Mouse (Mus musculus): ENCODE measurements around the gene Atg4d. TPM values are rescaled to one million over a fixed set of nuclear protein-coding genes. Genes with fewer than 3 reads are reported as not detected.
"Not testable (repeated sequence)": the region's sequence is repeated elsewhere in the genome, so short reads cannot be mapped to it uniquely, and the experiment has no call there.

The Atg4d gene
- 55.3 and 57.8 TPM in 2 replicates for polyA plus RNA-seq (2015; fragmentation: Nextera tagmentation; extraction: Ambion mirVana)

DNA sequence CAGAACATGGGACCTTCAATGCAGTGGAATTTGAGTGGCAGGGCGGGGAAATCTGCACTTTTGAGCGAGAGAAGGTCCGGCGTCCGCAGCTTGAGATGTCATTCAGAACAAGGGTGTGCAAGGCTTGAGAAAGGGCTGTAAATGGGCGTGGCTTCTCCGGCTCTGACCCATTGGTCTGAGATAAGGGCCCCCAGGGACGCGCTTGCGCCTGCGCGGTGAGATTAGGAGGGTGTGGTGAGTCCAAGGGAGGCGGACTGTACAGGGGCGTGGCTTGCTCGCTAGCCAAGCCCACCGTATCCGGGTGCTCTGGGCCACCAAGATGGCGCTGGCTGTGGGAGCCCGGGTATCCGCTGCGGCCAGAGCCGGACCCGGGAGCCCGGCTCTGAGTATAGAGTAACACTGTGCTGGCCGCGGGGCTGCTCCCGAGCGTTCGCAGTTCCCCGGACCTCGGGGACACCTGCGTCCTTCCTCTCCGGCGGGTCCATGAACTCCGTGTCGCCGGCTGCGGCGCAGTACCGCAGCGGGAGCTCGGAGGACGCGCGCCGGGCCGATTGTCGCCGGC lies at the start of gene Atg4d:
Atg4d (plus strand) TSS at position 294 of the 562 bp plus-strand sequence.
- Histone ChIP-seq H3K4me2 (replicated peaks) (peak within 1 kb of the TSS; percentile 93), H3K27ac (peak within 1 kb of the TSS; percentile 80), H3K4me1 (replicated peaks) (peaks cover 25% of the 10 kb centered on the region), H3K9me3 (no peaks in the 10 kb centered on the region), H3K9ac (replicated peaks) (peak within 1 kb of the TSS; percentile 82), H3K36me3 (peaks cover 31% of the 10 kb centered on the region), H3K4me3 (replicated peaks) (peak within 1 kb of the TSS; percentile 72), H3K27me3 (peaks cover under 1% of the 10 kb centered on the region; the same call in 1 of the 2 replicates)
- WGBS: under 1% methylated on average over 49 of the region's 49 CpGs
- peak; percentile 98 for ATAC-seq

DNA sequence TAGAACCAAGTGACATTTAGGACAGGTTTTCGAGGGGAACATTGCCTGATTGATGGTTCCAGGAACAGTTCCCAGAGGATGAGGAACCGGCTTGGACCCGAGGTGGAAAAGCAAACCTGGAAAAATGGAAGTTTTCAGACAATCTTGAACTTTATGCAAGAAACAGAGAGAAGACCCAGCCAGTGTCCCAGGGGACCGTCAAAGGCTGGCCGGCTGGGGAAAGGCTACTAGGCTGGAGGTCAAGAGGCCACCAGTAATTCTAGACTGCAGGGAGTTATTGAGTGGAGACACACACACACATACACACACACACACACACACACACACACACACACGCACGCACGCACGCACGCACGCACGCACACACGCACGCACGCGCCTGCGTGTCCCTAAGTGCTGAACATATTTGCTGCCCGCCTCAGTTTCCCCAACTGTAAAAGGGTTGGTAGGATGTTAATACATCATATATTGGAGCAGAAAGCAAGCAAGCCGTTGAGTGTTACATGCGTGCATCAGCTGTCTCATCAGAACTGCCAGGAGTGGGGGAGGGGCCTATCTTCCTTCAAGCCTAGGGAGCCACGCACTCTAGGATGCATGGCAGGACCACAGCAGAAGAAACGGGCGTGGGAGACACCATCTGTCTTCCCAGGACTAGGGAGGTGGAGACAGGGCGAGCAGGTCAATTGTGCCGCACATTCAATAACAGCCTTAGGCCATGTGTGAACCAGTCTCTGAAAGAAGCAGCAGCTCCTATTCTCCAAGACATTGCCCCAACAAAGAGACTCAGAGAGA lies 48.8 kb upstream of the Atg4d start:
- ATAC-seq: no peak; the same call in 1 of the 2 replicates
- 70% methylated on average over 25 of the region's 25 CpGs for WGBS
- no peak overlapping the region for H3K27ac ChIP-seq

DNA sequence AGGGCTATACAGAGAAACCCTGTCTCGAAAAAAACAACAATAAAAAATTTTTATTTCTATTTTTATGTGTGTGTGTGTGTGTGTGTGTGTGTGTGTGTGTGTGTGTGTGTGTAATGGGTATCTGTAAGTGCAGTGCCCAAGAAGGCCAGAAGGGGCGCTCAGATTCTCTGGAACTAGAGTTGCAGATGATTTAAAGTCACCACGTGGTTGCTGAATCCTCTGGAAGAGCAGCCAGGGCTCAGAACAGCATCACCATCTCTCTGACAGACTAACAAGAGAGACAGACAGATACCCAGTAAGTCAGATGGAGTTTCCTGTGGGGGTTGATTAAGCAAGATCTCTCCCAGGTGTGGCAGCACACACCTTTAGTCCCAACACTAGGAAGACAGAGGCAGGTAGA lies 45.3 kb upstream of the Atg4d start:
- no peaks in the 10 kb centered on the region for H3K36me3 ChIP-seq
- ATAC-seq: no peak

More for the DNA sequence above, 48.8 kb upstream of the Atg4d start:
- Histone ChIP-seq H3K36me3 (peaks cover 11% of the 10 kb centered on the region), H3K4me2 (replicated peaks) (no peak overlapping the region), H3K4me3 (replicated peaks) (no peak overlapping the region), H3K9ac (replicated peaks) (no peak overlapping the region), H3K9me3 (no peaks in the 10 kb centered on the region), H3K4me1 (replicated peaks) (peaks cover 14% of the 10 kb centered on the region), H3K27me3 (no peaks in the 10 kb centered on the region)

DNA sequence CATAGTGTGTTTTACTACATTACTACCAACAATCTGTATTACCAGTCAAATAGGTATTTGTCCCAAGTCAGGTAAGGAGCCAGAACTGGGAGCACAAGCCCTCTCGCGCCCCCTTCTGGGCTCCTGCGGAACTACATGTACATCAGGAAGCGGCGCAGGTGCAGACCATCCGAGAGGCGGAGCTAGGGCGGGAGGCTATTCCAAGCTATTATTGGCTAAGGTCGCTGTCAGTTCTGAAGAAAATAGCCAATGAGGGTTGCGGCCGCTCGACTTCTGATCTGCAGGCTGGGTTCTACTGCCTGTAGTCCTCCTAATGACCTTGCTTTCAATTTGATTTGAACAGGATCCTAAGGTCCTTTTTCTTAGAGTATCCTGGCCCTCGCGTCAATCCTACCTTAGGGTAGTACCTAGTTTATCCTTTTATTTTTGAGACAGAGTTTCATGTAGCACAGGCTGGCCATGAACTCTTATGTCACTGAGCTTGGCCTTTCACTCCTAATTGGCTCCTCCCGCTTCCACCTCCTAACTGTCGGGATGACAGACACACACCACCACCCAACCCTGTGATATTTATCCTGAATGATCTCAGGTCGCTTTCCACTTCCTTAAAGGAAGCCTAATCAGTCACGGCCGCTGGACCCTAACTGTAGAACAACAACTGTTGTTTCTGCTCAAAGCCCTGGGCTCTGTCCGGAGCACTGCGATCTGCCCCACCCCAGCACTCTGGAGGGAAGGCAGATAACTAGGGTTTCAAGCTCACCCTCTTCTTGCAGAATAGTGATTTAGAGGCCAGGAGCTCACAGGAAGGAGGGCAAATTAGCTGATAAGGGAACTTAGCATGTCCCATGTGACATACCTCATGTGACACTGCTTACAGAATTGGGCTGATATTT lies 44.4 kb upstream of the Atg4d start:
- Histone ChIP-seq H3K4me2 (replicated peaks) (peak overlapping the region; percentile 50), H3K4me3 (replicated peaks) (peak overlapping the region; percentile 31), H3K27ac (no peak overlapping the region), H3K36me3 (no peaks in the 10 kb centered on the region), H3K9ac (replicated peaks) (no peak overlapping the region), H3K9me3 (no peaks in the 10 kb centered on the region), H3K27me3 (peaks cover 8% of the 10 kb centered on the region; the same call in 1 of the 2 replicates), H3K4me1 (replicated peaks) (peaks cover 20% of the 10 kb centered on the region)
- 15% methylated on average over 21 of the region's 21 CpGs for WGBS
- ATAC-seq: peak; percentile 90

More for the DNA sequence above, 45.3 kb upstream of the Atg4d start:
- no peaks in the 10 kb centered on the region for H3K9me3 ChIP-seq
- 63% methylated on average over 3 of the region's 3 CpGs for WGBS
- H3K4me3 ChIP-seq (replicated peaks): no peak overlapping the region
- no peak overlapping the region for H3K9ac ChIP-seq (replicated peaks)
- H3K4me1 ChIP-seq (replicated peaks): peaks cover 14% of the 10 kb centered on the region
- H3K27ac ChIP-seq: no peak overlapping the region
- H3K27me3 ChIP-seq: peaks cover under 1% of the 10 kb centered on the region; the same call in 1 of the 2 replicates
- no peak overlapping the region for H3K4me2 ChIP-seq (replicated peaks)

DNA sequence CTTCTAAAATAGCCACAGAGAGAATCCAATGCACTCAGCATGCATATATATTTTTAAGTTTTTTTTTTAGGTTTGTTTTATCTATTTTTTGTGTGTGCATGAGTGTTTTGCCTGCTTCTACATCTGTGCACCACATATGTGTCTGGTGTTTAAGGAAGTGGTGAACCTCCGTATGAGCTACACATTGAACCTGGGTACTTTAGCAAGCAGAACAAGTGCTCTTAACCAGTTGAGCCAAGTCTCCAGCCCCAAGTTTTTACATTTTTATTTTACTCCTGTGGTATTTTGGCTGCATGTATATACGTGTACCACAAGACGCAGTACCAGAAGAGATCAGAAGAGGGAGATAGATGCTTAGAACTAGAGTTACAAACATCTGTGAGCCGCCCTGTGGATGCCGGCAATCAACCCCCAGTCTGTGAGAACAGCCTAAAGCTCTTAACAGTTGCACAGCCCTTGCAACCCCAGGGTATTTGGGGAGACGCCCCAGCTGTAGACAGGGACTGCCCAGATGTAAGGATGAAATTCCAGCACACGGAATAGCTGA lies 43.6 kb upstream of the Atg4d start:
- WGBS: 18% methylated on average over 7 of the region's 7 CpGs
- Histone ChIP-seq H3K36me3 (no peaks in the 10 kb centered on the region), H3K27ac (no peak overlapping the region), H3K9me3 (no peaks in the 10 kb centered on the region), H3K9ac (replicated peaks) (no peak overlapping the region), H3K4me2 (replicated peaks) (no peak overlapping the region), H3K4me3 (replicated peaks) (no peak overlapping the region), H3K4me1 (replicated peaks) (peaks cover 17% of the 10 kb centered on the region), H3K27me3 (peaks cover 13% of the 10 kb centered on the region; the same call in 1 of the 2 replicates)
- no peak for ATAC-seq

DNA sequence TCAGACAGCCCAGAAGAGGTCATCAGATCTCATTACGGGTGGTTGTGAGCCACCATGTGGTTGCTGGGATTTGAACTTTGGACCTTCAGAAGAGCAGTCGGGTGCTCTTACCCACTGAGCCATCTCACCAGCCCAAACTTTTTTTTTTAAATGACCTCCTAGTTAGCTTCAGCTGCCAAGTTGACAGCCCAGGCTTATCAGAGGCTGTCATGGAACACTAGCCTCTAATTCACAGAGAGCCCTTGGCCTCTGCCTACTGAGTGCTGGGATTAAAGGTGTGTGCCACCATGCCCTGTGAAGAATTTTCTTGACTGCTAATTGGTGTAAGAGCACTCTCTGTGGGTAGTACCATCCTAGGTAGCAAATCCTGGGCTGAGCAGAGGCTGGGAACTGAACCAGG lies 41.6 kb upstream of the Atg4d start:
- H3K36me3 ChIP-seq; H3K4me3 ChIP-seq (replicated peaks); H3K4me2 ChIP-seq (replicated peaks); H3K9me3 ChIP-seq; H3K27ac ChIP-seq; ATAC-seq; H3K9ac ChIP-seq (replicated peaks): not testable (repeated sequence)
- peaks cover 16% of the 10 kb centered on the region; the same call in 1 of the 2 replicates for H3K27me3 ChIP-seq
- H3K4me1 ChIP-seq (replicated peaks): peaks cover 22% of the 10 kb centered on the region
- 96% methylated on average over 2 of the region's 2 CpGs for WGBS

DNA sequence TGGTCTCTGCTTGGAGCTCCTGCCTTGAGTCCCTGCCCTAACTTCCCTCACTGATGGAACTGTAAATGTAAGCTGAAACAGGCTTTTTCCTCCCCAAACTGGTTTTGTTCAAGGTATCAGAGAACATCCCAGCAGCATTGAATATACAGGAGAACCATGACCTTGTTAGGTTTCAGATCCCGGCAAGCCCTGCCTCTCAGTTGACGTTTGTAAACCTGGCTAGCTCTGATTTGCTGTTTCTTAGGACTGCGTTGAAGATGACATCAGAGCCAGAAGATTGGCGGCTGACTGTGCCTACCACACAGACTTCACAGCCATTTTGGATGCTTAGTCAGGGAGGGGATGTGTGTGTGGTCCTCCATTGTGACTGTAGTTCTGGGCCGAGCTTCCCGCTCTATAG lies 41.2 kb upstream of the Atg4d start:
- 92% methylated on average over 6 of the region's 6 CpGs for WGBS
- H3K4me3 ChIP-seq (replicated peaks): no peak overlapping the region
- H3K27me3 ChIP-seq: peaks cover 16% of the 10 kb centered on the region; the same call in 1 of the 2 replicates
- H3K9ac ChIP-seq (replicated peaks): no peak overlapping the region
- no peak overlapping the region for H3K27ac ChIP-seq
- peaks cover 22% of the 10 kb centered on the region for H3K4me1 ChIP-seq (replicated peaks)
- no peaks in the 10 kb centered on the region for H3K9me3 ChIP-seq
- ATAC-seq: no peak
- no peak overlapping the region for H3K4me2 ChIP-seq (replicated peaks)
- H3K36me3 ChIP-seq: peaks cover under 1% of the 10 kb centered on the region; the same call in 1 of the 2 replicates

DNA sequence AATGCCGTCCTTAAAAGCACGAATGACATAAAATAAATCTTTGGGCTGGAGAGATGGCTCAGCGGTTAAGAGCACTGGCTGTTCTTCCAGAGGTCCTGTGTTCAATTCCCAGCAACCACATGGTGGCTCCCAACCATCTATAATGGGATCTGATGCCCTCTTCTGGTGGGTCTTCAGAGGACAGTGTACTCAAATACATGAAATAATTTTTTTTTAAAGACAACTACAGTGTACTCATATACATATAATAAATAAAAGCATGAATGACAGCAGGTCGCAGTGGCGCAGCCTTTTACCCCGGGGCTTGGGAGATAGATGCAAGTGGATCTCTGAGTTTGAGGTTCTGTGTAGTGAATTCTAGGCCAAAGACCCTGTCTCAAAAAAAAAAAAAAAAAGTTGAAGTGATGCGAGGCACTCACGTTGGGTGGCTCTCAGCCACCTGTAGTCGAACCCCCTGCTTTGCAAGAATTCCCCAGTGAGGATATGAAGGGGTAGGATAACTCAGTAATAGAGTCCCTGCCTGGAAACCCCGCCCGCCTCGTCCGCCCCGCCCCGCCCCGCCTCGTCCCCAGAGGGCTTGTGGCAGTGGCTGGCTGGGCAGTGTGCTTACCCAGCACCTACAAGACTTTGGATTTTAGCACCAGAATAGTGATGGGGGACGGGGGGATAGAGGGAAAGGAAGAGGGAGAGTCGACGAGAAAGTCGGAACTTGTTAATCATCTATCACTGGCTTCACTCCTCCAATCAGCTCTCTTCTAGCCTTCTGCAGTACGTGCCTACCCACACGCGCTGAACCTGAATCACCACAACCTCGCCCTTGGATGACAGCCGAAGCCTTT lies 40.3 kb upstream of the Atg4d start:
- no peak overlapping the region for H3K4me3 ChIP-seq (replicated peaks)
- 25% methylated on average over 26 of the region's 26 CpGs for WGBS
- no peak for ATAC-seq

DNA sequence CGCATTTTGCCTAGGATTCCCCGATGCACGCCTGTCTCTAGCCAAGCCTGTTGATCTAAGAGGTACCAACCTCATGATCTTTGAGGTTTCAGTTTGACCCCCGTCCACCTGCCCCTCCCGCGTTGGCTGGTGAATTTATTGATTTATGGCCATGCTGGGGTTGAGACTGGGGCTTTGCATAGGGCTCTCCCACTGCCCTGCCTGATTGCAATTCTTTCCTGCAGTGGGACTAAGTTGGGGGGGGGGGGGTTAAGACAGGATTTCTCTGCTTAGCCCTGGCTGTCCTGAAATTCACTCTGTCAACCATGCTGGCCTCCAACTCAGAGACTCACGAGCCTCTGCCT lies 39.7 kb upstream of the Atg4d start:
- H3K27ac ChIP-seq: no peak overlapping the region
- peaks cover 15% of the 10 kb centered on the region for H3K36me3 ChIP-seq
- no peaks in the 10 kb centered on the region for H3K9me3 ChIP-seq
- no peak overlapping the region for H3K4me3 ChIP-seq (replicated peaks)
- no peak for ATAC-seq
- peaks cover 22% of the 10 kb centered on the region for H3K4me1 ChIP-seq (replicated peaks)
- H3K4me2 ChIP-seq (replicated peaks): peak overlapping the region; percentile 32
- H3K9ac ChIP-seq (replicated peaks): no peak overlapping the region
- WGBS: 15% methylated on average over 7 of the region's 7 CpGs
- H3K27me3 ChIP-seq: peaks cover 16% of the 10 kb centered on the region; the same call in 1 of the 2 replicates

More for the DNA sequence above, 40.3 kb upstream of the Atg4d start:
- Histone ChIP-seq H3K36me3 (peaks cover 10% of the 10 kb centered on the region), H3K27ac (no peak overlapping the region), H3K4me2 (replicated peaks) (peak overlapping the region; percentile 32), H3K27me3 (peaks cover 16% of the 10 kb centered on the region; the same call in 1 of the 2 replicates), H3K9me3 (no peaks in the 10 kb centered on the region), H3K4me1 (replicated peaks) (peaks cover 22% of the 10 kb centered on the region), H3K9ac (replicated peaks) (no peak overlapping the region)

DNA sequence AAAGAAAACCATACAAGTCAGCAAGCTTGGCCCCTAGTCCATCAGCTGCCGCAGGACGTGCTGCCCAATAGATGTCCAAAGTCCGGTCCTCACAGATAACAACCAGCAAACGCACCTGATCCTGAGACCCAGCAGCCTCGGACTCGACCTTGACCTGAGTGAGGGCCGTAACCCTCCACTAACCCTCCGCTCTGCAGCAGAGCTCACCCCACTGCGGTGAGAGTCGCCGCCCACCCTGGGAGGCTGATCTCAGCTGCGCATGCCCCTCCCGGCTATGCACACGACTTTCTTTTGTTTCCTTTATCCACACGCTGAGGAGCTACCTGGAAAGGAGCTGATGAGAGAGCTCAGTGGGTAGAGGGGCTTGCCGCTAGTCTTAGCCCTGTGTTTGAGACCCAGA lies 37.8 kb upstream of the Atg4d start:
- Histone ChIP-seq H3K9me3 (no peaks in the 10 kb centered on the region), H3K4me2 (replicated peaks) (peak overlapping the region; percentile 47), H3K9ac (replicated peaks) (peak overlapping the region; percentile 30; the same call in 1 of the 2 replicates), H3K27ac (peak overlapping the region; percentile 4; the same call in 1 of the 2 replicates), H3K4me3 (replicated peaks) (peak overlapping the region; percentile 22; the same call in 1 of the 2 replicates), H3K27me3 (peaks cover 16% of the 10 kb centered on the region; the same call in 1 of the 2 replicates), H3K4me1 (replicated peaks) (peaks cover 16% of the 10 kb centered on the region), H3K36me3 (peaks cover 35% of the 10 kb centered on the region)
- ATAC-seq: peak; percentile 70
- WGBS: 12% methylated on average over 16 of the region's 16 CpGs

DNA sequence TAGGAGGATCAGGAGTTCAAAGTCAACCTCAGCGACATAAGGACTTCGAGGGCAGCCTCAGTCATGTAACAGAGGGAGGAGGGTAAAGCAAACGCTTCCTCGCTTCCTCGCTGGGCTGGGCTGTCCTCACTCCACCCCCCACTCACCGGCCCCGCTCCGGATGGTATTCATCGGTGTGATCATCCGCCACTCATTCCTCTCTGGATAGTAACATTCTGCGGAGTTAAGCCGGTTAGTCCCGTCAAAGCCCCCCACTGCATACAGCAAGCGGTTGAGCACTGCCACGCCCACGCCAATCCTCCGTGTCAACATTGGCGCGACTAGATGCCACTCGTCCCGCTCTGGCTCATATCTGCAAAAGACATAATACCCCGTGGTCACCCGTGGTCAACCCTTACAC lies 33.5 kb upstream of the Atg4d start:
- no peak overlapping the region for H3K4me3 ChIP-seq (replicated peaks)
- no peak for ATAC-seq
- 0 out of 2 replicates have a peak, but pooled peaks cover 3% of the 10 kb centered on the region for H3K27me3 ChIP-seq
- peaks cover 21% of the 10 kb centered on the region for H3K4me1 ChIP-seq (replicated peaks)
- H3K9me3 ChIP-seq: no peaks in the 10 kb centered on the region
- peaks cover 61% of the 10 kb centered on the region for H3K36me3 ChIP-seq
- H3K9ac ChIP-seq (replicated peaks): no peak overlapping the region
- H3K27ac ChIP-seq: no peak overlapping the region
- no peak overlapping the region for H3K4me2 ChIP-seq (replicated peaks)
- WGBS: 47% methylated on average over 23 of the region's 23 CpGs
